Mouse (Mus musculus) hindbrain, embryonic 16.5 days (tissue): ENCODE results near the gene Fam161b. TPM values are rescaled to one million over a fixed set of nuclear protein-coding genes. Genes with fewer than 3 reads are reported as not detected.
A peak's percentile ranks its signal among the peaks of the same experiment; 100 is the strongest.

Source experiments
- ATAC-seq: fragments of 200-750 bp; cut with Nextera tagmentation; 2 replicates; pipeline ENCODE4 v1.8.0; 2017; ENCODE audit warnings: moderate TSS enrichment, moderate library complexity
- H3K27ac ChIP-seq: fragments of 300-500 bp; sonication (generic); 2 replicates; pipeline ENCODE4 v1.5.1; 2014; ENCODE audit warnings: low read depth, mild to moderate bottlenecking, control low read depth, low read length, moderate library complexity
- H3K27me3 ChIP-seq: fragments of 300-500 bp; sonication (generic); replicated peaks from 2 replicates; pipeline ENCODE4 v1.6.1; 2014; ENCODE audit warnings: low read length; ENCODE audit not compliant: control insufficient read depth, insufficient read depth
- H3K36me3 ChIP-seq: fragments of 300-500 bp; sonication (generic); 2 replicates; pipeline ENCODE4 v1.6.1; 2014; ENCODE audit warnings: mild to moderate bottlenecking, low read length, moderate library complexity, mixed read lengths; ENCODE audit not compliant: control insufficient read depth, insufficient read depth
- H3K4me1 ChIP-seq: fragments of 300-500 bp; sonication (generic); 2 replicates; pipeline ENCODE4 v1.6.1; 2014; ENCODE audit warnings: low read depth, low read length; ENCODE audit not compliant: control insufficient read depth, insufficient read depth
- H3K4me2 ChIP-seq: fragments of 300-500 bp; sonication (generic); 2 replicates; pipeline ENCODE4 v1.6.1; 2014; ENCODE audit warnings: mild to moderate bottlenecking, low read length, control low read depth, moderate library complexity
- H3K4me3 ChIP-seq: fragments of 300-500 bp; sonication (generic); 2 replicates; pipeline ENCODE4 v1.5.1; 2014; ENCODE audit warnings: mild to moderate bottlenecking, low read length, control low read depth, moderate library complexity
- H3K9ac ChIP-seq: fragments of 300-500 bp; sonication (generic); 2 replicates; pipeline ENCODE4 v1.6.1; 2014; ENCODE audit warnings: low read depth, mild to moderate bottlenecking, control low read depth, low read length, moderate library complexity
- H3K9me3 ChIP-seq: fragments of 300-500 bp; sonication (generic); 2 replicates; pipeline ENCODE4 v1.6.1; 2014; ENCODE audit warnings: mild to moderate bottlenecking, low read length, moderate library complexity; ENCODE audit not compliant: control insufficient read depth
- WGBS: fragments of 180-500 bp; shearing (Covaris S2); extraction: QIAGEN DNeasy Blood & Tissue Kit; methylation state at CpG from one replicate; pipeline ENCODE4 v1.1.7; 2014; 5-methylcytosine and 5-hydroxymethylcytosine counted together
- polyA plus RNA-seq: library from polyadenylated mRNA; unstranded; fragments of >200 nt; fragmentation: Nextera tagmentation; extraction: Ambion mirVana; gene quantifications from 2 replicates; pipeline ENCODE4 v1.2.1, GENCODE M21; 2015

The Fam161b gene
- 17.5 and 19.2 TPM in 2 replicates for polyA plus RNA-seq

DNA sequence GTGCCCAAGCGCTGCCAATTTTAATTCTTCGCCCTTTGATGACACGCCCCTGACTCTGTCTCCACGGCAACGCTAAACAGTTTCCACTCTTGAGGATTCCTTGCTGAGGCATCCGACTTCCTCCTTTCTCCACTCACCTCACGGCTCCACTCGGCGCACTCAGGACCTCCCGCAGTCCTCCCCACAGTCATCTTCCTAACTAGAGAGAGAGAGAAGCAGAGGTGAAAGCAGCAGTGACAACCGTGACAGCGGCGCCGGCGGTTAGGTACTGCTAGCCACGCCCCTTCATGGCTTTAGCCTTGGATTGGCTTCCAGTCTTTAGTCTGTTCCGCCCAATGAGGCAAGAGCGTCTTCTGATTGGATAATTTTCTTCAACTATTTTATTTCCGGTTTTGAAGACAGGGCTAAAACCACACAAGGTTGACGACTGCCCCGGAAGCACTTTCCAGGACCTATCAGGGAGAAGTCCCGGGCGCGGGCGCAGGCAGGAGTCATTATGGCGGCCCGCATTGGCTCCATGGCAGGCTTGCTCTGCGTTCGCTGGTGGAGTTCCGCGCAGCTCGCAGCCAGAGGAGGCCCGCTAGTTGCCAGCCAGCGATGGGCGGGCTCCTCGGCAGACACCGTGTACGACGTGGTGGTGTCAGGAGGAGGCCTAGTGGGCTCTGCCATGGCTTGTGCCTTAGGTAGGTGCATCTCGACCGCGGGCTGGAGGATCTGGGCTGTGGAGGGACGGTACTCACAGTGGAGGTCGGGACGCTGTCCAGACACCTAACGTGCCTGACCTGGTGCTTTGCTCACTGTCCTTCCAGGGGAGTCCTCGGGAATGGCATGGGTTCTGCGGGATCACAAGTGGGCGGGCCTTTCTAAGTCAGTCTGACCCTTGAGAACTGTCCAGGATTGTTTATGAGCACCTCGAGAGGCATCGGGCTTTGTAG, at the start of gene Fam161b, which contains the start of gene Coq6:
TSS of gene Fam161b (minus strand) at position 279 of the 935 bp plus-strand sequence.
TSS of gene Coq6 (plus strand) at position 103 of the 935 bp plus-strand sequence.
- no peaks in the 10 kb centered on the region for H3K9me3 ChIP-seq
- ATAC-seq = peak; percentile 100

DNA sequence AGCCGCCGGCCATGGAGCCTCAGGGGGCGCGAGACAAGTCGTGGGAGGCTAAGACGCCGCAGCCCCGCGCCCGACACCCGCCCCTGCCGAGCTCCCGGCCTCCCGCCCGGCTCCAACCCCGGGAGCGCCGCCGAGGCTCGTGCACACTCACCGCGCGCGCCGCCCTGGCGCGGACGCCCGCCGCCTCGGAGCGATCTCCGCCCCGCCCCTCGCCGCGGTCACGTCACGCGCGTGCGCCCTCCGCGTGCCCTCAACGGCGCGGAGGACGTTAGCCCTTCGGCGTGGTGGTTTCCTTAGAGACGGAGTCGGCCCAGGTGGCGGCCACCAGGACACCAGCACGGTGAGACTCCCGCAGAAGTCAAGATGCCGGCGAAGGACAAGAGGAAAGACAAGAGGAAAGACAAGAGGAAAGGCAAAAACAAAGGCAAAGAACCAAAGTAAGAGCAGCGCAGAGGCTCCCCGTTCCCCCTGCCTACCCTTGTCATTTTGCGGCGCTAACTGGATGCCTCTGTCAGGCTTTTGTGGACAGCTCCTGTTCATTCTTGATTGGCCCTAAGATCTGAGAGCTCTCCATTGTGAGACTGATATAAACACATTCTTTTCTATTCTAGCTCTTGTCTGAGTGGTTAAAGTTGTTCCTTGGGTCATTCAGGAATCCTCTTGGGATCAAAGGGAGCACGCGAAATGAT, 47.3 kb upstream of the Fam161b start, which contains the start of the genes Entpd5 and Bbof1:
TSS of gene Entpd5 (minus strand) at position 211 of the 689 bp plus-strand sequence.
TSS of gene Bbof1 (plus strand) at position 253 of the 689 bp plus-strand sequence.
- no peaks in the 10 kb centered on the region for H3K9me3 ChIP-seq
- no peaks in the 10 kb centered on the region for H3K27me3 ChIP-seq
- H3K4me2 ChIP-seq = peak within 1 kb of the TSS; percentile 90
- peak; percentile 95 for ATAC-seq
- peak within 1 kb of the TSS; percentile 86 for H3K4me3 ChIP-seq
- H3K9ac ChIP-seq = peak within 1 kb of the TSS; percentile 91
- under 1% methylated on average over 45 of the region's 63 CpGs for WGBS
- peak within 1 kb of the TSS; percentile 95 for H3K27ac ChIP-seq
- H3K4me1 ChIP-seq = peaks cover 9% of the 10 kb centered on the region
- H3K36me3 ChIP-seq = no peaks in the 10 kb centered on the region

More for the DNA sequence above, at the start of gene Fam161b, which contains the start of gene Coq6:
- Histone ChIP-seq H3K4me2 (peak within 1 kb of the TSS; percentile 88), H3K4me1 (peaks cover 19% of the 10 kb centered on the region), H3K9ac (peak within 1 kb of the TSS; percentile 90), H3K27ac (peak within 1 kb of the TSS; percentile 80), H3K4me3 (peak within 1 kb of the TSS; percentile 99), H3K36me3 (peaks cover 6% of the 10 kb centered on the region; the same call in 1 of the 2 replicates), H3K27me3 (no peaks in the 10 kb centered on the region)
- under 1% methylated on average over 51 of the region's 51 CpGs for WGBS

DNA sequence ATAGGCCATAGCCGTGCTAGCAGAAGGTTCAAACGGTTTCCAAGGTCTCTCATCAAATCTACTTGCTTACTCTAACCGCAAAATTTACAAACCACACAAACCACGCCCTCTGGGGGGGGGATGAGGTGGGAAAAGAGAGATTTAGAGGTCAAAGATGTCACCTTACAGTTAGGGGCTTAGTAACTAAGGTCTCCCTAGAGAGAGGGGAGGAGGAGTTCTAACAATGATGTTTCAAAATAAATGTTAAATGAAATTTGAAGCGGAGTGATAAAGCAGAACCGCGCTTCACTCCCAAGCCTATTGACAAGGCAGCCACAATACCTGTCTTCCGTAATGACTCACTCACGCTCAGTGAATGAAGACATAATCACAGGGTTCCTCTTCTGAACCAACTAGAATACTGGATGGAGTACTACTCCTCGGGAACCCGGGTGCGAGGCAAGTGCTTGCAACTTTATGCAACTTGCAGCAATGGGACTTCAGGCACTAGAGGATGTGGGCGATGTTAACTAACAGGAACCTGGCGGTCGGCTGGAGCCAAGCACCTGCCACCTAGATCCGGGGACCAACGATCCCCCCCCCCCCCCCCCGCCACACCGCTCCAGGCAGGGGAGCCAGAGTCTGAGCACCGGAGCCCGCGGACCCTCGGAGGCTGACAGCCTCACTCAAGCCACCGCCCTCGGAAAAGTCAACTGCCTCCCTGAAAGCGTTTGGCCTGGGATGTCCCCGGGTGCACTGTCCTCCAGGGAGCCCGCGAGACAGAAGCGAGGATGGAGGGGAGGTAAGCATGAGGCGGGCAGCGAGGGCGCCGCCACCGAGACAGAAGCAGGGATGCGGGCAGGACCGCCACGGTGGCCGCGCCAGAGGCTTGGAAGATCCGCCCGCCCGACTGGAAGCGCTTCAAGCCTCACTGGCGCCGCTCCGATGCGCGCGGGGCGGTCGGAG, 46.5 kb upstream of the Fam161b start:
- peak; percentile 81 for ATAC-seq
- Histone ChIP-seq H3K36me3 (no peaks in the 10 kb centered on the region), H3K27me3 (no peaks in the 10 kb centered on the region), H3K9me3 (no peaks in the 10 kb centered on the region), H3K9ac (peak overlapping the region; percentile 91), H3K27ac (peak overlapping the region; percentile 95), H3K4me2 (peak overlapping the region; percentile 90), H3K4me1 (peaks cover 9% of the 10 kb centered on the region), H3K4me3 (peak overlapping the region; percentile 86)
- WGBS = 2% methylated on average over 34 of the region's 52 CpGs

DNA sequence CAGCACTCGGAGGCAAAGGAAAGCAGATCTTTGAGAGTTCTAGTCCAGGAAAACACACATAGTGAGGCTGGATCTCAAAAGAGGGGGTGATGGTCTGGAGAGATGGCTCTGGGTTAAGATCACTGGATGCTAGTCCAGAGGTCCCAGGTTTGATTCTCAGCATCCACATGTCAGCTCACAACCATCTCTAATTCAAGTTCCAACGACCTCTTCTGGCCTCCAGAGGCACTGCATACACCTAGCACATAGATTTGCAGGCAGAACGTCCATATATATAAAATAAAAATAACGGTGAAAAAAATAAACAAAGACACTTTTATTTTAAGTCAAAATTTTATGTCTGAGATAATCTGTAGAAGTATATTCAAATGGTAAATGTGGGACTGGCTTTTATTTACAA, 45.6 kb upstream of the Fam161b start:
- 62% methylated on average over 4 of the region's 4 CpGs for WGBS
- H3K9me3 ChIP-seq = no peaks in the 10 kb centered on the region
- H3K9ac ChIP-seq = no peak overlapping the region
- no peaks in the 10 kb centered on the region for H3K27me3 ChIP-seq
- H3K4me2 ChIP-seq = no peak overlapping the region
- peaks cover 9% of the 10 kb centered on the region for H3K4me1 ChIP-seq
- no peaks in the 10 kb centered on the region; the same call in 1 of the 2 replicates for H3K36me3 ChIP-seq
- no peak overlapping the region for H3K27ac ChIP-seq
- H3K4me3 ChIP-seq = no peak overlapping the region
- no peak for ATAC-seq

DNA sequence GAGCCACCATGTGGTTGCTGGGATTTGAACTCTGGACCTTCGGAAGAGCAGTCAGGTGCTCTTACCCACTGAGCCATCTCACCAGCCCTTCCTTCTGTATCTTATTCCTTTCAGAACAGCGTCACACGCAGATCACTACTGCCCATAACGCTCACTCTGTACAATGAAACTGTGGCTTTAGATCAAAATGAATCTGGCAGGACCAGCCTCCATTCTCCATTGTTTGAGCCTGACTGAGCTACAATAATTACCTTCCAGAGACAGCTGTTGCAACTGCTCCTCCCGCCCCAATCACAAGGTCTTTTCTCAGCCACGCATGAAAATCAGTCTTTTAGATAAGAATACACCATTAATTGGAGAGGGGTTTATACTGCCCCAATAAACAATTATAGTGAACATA, 42.9 kb upstream of the Fam161b start:
- peaks cover 8% of the 10 kb centered on the region for H3K4me1 ChIP-seq
- H3K4me3 ChIP-seq = no peak overlapping the region
- no peak overlapping the region for H3K9ac ChIP-seq
- H3K9me3 ChIP-seq = no peaks in the 10 kb centered on the region
- no peak overlapping the region for H3K4me2 ChIP-seq
- 73% methylated on average over 6 of the region's 6 CpGs for WGBS
- ATAC-seq = no peak
- no peak overlapping the region for H3K27ac ChIP-seq
- H3K36me3 ChIP-seq = peaks cover 3% of the 10 kb centered on the region
- H3K27me3 ChIP-seq = no peaks in the 10 kb centered on the region

DNA sequence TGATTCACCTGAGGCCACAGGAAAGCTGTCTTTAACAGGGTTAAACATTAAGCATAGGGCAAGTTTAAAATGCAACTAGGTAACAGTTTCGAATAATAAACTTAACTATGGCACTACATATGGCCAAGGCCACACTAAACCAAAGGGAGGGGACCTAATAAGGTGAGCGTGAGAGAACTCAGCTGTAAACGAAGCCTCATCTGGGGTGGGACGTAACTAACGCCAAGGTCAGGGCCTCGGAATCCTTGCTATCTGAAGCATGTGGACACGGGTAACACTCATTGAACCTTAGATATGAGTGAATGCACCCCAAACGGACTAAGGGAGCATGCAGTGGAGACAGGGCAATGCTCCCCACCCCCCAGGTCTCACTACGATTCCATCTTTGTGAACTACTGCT, 41.3 kb upstream of the Fam161b start:
- no peak for ATAC-seq
- Histone ChIP-seq H3K27me3 (no peaks in the 10 kb centered on the region), H3K4me3 (no peak overlapping the region), H3K36me3 (peaks cover 3% of the 10 kb centered on the region), H3K4me1 (peaks cover 4% of the 10 kb centered on the region), H3K27ac (no peak overlapping the region), H3K9me3 (no peaks in the 10 kb centered on the region), H3K9ac (no peak overlapping the region), H3K4me2 (no peak overlapping the region)
- WGBS = 83% methylated on average over 9 of the region's 9 CpGs

DNA sequence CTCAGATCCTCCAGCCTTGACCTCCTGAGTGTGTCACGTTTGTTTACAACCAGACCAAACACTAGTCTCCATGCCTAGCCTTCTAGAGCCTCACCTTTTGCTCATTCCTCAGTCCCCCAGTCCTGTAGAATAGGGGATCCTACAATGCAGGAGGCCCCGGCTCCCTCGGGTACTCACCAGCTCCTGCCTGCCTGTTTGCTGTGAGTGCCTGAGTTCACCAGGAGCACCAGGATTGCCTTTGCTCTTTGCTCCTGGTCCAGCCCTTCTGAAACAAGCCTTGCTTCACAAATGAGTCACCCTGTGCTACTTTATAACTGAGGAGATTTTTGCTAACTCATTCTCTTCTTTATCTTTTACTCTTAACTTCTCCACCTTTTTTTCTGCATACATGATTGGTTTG, 39.0 kb upstream of the Fam161b start:
- Histone ChIP-seq H3K9ac (no peak overlapping the region), H3K27ac (no peak overlapping the region), H3K4me2 (no peak overlapping the region), H3K36me3 (peaks cover 3% of the 10 kb centered on the region), H3K4me3 (no peak overlapping the region), H3K4me1 (no peaks in the 10 kb centered on the region), H3K9me3 (no peaks in the 10 kb centered on the region), H3K27me3 (no peaks in the 10 kb centered on the region)
- no peak for ATAC-seq
- WGBS = 77% methylated on average over 3 of the region's 3 CpGs

DNA sequence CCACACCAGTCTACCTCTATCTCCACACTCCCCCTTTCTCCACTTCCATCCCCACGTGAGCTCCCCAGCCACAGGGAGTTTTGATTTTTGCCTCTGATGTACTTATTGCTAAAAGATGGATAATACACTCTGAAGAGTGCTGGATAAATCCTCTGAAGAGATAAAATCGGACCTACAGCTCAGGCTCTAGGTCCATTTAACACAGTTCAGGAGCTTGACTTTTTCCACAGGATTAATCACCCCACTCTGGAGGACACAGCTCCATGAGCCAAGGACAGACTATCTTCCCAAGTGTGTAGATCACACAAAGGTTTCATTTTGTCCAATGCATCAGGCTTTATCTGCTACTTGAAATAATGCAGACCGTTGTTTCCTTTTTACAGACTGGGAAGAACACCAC, 38.4 kb upstream of the Fam161b start:
- H3K4me1 ChIP-seq = no peaks in the 10 kb centered on the region
- H3K4me2 ChIP-seq = no peak overlapping the region
- no peak overlapping the region for H3K27ac ChIP-seq
- H3K36me3 ChIP-seq = peaks cover 3% of the 10 kb centered on the region
- H3K4me3 ChIP-seq = no peak overlapping the region
- WGBS = 86% methylated on average over 3 of the region's 3 CpGs
- no peaks in the 10 kb centered on the region for H3K27me3 ChIP-seq
- no peak overlapping the region for H3K9ac ChIP-seq
- H3K9me3 ChIP-seq = no peaks in the 10 kb centered on the region
- ATAC-seq = no peak
